Mouse (Mus musculus) bone marrow macrophage, adult 2 months (primary cell): ENCODE measurements around the gene 1110008L16Rik. TPM values are rescaled to one million over a fixed set of nuclear protein-coding genes. Genes with fewer than 3 reads are reported as not detected.

Experiments
- H3K27ac ChIP-seq: 2 replicates; pipeline ENCODE4 v1.5.1; 2012; ENCODE audit warnings: low read depth, low read length; ENCODE audit not compliant: insufficient read depth
- H3K4me1 ChIP-seq: 2 replicates; pipeline ENCODE4 v1.6.1; 2012; ENCODE audit warnings: low read length; ENCODE audit not compliant: control insufficient read depth, insufficient read depth
- H3K4me3 ChIP-seq: 2 replicates; pipeline ENCODE4 v1.5.1; 2012; ENCODE audit warnings: mild to moderate bottlenecking, low read length, moderate library complexity; ENCODE audit not compliant: insufficient read depth
- CTCF ChIP-seq: IDR thresholded peaks from 2 replicates; pipeline ENCODE4 v1.5.1; 2012; ENCODE audit warnings: low read depth, mild to moderate bottlenecking, low read length, moderate library complexity
- POLR2A ChIP-seq: IDR thresholded peaks from 2 replicates; pipeline ENCODE4 v1.6.1; 2012; ENCODE audit warnings: mild to moderate bottlenecking, low read depth, low read length, borderline replicate concordance
- polyA plus RNA-seq: library from polyadenylated mRNA; stranded (reverse); fragments of >200 nt; gene quantifications from 2 replicates; pipeline ENCODE4 v1.2.4, GENCODE M21; 2012; ENCODE audit not compliant: missing spikeins, insufficient read depth, insufficient read length

The 1110008L16Rik gene
- polyA plus RNA-seq, 1 experiment = 9.8 TPM

GRCm38 (mm10) chr12:55415255-55415654 is 115.9 kb downstream of the 1110008L16Rik start:
- peaks cover 18% of the 10 kb centered on the region for H3K4me1 ChIP-seq
- no peak for TF ChIP-seq POLR2A
- no peak for TF ChIP-seq CTCF
- H3K27ac ChIP-seq = 0 out of 2 replicates have a peak overlapping the region, but pooled peaks have one; percentile 4
- no peak overlapping the region for H3K4me3 ChIP-seq

- TF ChIP-seq POLR2A (no peak), CTCF (no peak)
- Histone ChIP-seq H3K4me3 (no peak overlapping the region), H3K27ac (peak overlapping the region; percentile 4), H3K4me1 (peaks cover 18% of the 10 kb centered on the region)
These were observed 116.4 kb downstream of the 1110008L16Rik start for GRCm38 (mm10) chr12:55415762-55416161.

GRCm38 (mm10) chr12:55420220-55420619 is 120.8 kb downstream of the 1110008L16Rik start:
- H3K4me1 ChIP-seq = peaks cover 22% of the 10 kb centered on the region
- H3K4me3 ChIP-seq = no peak overlapping the region
- no peak overlapping the region for H3K27ac ChIP-seq
- TF ChIP-seq POLR2A (no peak), CTCF (no peak)

GRCm38 (mm10) chr12:55422057-55422456 is 122.7 kb downstream of the 1110008L16Rik start:
- Histone ChIP-seq H3K4me1 (peaks cover 9% of the 10 kb centered on the region), H3K27ac (no peak overlapping the region), H3K4me3 (no peak overlapping the region)
- TF ChIP-seq POLR2A = no peak
- no peak for TF ChIP-seq CTCF

GRCm38 (mm10) chr12:55426300-55426699 is 126.9 kb downstream of the 1110008L16Rik start:
- Histone ChIP-seq H3K4me1 (peaks cover 21% of the 10 kb centered on the region), H3K4me3 (no peak overlapping the region), H3K27ac (no peak overlapping the region)
- TF ChIP-seq POLR2A = no peak
- no peak for TF ChIP-seq CTCF

- H3K27ac ChIP-seq = no peak overlapping the region
- TF ChIP-seq CTCF (no peak), POLR2A (no peak)
- peaks cover 24% of the 10 kb centered on the region for H3K4me1 ChIP-seq
- H3K4me3 ChIP-seq = no peak overlapping the region
These were observed 129.8 kb downstream of the 1110008L16Rik start for GRCm38 (mm10) chr12:55429201-55429600.

GRCm38 (mm10) chr12:55429956-55430355 is 130.6 kb downstream of the 1110008L16Rik start:
- TF ChIP-seq CTCF = no peak
- no peak for TF ChIP-seq POLR2A
- H3K27ac ChIP-seq = no peak overlapping the region
- H3K4me1 ChIP-seq = peaks cover 28% of the 10 kb centered on the region
- no peak overlapping the region for H3K4me3 ChIP-seq

Other genes starting within 250 kb of the 1110008L16Rik start
- gene 2700097O09Rik, start 219.5 kb upstream of the 1110008L16Rik start, polyA plus RNA-seq = 9.7 and 12.8 TPM in 2 replicates
- gene Srp54a, start 219.3 kb upstream of the 1110008L16Rik start, polyA plus RNA-seq = 72.5 and 74.7 TPM in 2 replicates
- gene Fam177a, start 175.1 kb upstream of the 1110008L16Rik start, polyA plus RNA-seq = 33.7 and 34.7 TPM in 2 replicates
- gene Srp54b, start 144.5 kb upstream of the 1110008L16Rik start, polyA plus RNA-seq = 12.6 and 19.7 TPM in 2 replicates
- gene 1700047I17Rik2, start 100.0 kb upstream of the 1110008L16Rik start, polyA plus RNA-seq = not detected in 2 replicates
- gene Srp54c, start 69.4 kb upstream of the 1110008L16Rik start, polyA plus RNA-seq = 66.9 and 78.6 TPM in 2 replicates
- 19.7 and 24.6 TPM in 2 replicates for gene Ppp2r3c, start 3.4 kb downstream of the 1110008L16Rik start, polyA plus RNA-seq
- 140 and 150 TPM in 2 replicates for gene Psma6, start 84.6 kb downstream of the 1110008L16Rik start, polyA plus RNA-seq
- gene Nfkbia, start 193.1 kb downstream of the 1110008L16Rik start, polyA plus RNA-seq = 143 TPM in 2 replicates